Mouse (Mus musculus) limb, embryonic 10.5 days (tissue): Measurements from ENCODE around the gene Cbfa2t3. TPM values are rescaled to one million over a fixed set of nuclear protein-coding genes. Genes with fewer than 3 reads are reported as not detected.

Source experiments
- DNase-seq: peaks from one replicate; pipeline ENCODE4 v3.0.0-alpha.2; 2017; ENCODE audit warnings: low spot score
- H3K27ac ChIP-seq: fragments of 300-500 bp; sonication (generic); 2 replicates; pipeline ENCODE4 v1.5.1; 2016; ENCODE audit warnings: mild to moderate bottlenecking
- H3K27me3 ChIP-seq: fragments of 300-500 bp; sonication (generic); 2 replicates; pipeline ENCODE4 v1.6.1; 2016; ENCODE audit warnings: low read depth, mild to moderate bottlenecking; ENCODE audit not compliant: poor library complexity, severe bottlenecking
- H3K36me3 ChIP-seq: fragments of 300-500 bp; sonication (generic); 2 replicates; pipeline ENCODE4 v1.6.1; 2016; ENCODE audit warnings: mild to moderate bottlenecking, moderate library complexity
- H3K4me1 ChIP-seq: fragments of 300-500 bp; sonication (generic); 2 replicates; pipeline ENCODE4 v1.6.1; 2016
- H3K4me3 ChIP-seq: fragments of 300-500 bp; sonication (generic); 2 replicates; pipeline ENCODE4 v1.5.1; 2016; ENCODE audit warnings: mild to moderate bottlenecking, moderate library complexity
- H3K9me3 ChIP-seq: fragments of 300-500 bp; sonication (generic); replicated peaks from 2 replicates; pipeline ENCODE4 v1.6.1; 2016; ENCODE audit warnings: mild to moderate bottlenecking
- WGBS: fragments of 180-500 bp; shearing (Covaris S2); methylation state at CpG from one replicate; pipeline ENCODE4 v1.1.7; 2016; 5-methylcytosine and 5-hydroxymethylcytosine counted together
- microRNA-seq: library from miRNA; unstranded; fragments of <30 nt; microRNA quantifications from one replicate; pipeline ENCODE4, GENCODE M21; 2017
- polyA plus RNA-seq: library from polyadenylated mRNA; unstranded; fragments of >200 nt; fragmentation: Nextera tagmentation; extraction: Ambion mirVana; gene quantifications from 2 replicates; pipeline ENCODE4 v1.2.1, GENCODE M21; 2016

The Cbfa2t3 gene
- polyA plus RNA-seq, 1 experiment from 2014 or later, result 2.0 TPM

GRCm38 (mm10) chr8:122586749-122587148 lies 112.2 kb downstream of the Cbfa2t3 start:
- Histone ChIP-seq H3K36me3 (no peaks in the 10 kb centered on the region), H3K4me1 (peaks cover 41% of the 10 kb centered on the region), H3K9me3 (no peaks in the 10 kb centered on the region), H3K27ac (peak overlapping the region; percentile 20), H3K27me3 (no peaks in the 10 kb centered on the region), H3K4me3 (no peak overlapping the region)
- 88% methylated on average over 10 of the region's 10 CpGs for WGBS
- no peak for DNase-seq

GRCm38 (mm10) chr8:122586171-122586570 lies 112.7 kb downstream of the Cbfa2t3 start:
- H3K27ac ChIP-seq, result peak overlapping the region; percentile 48; the same call in 1 of the 2 replicates
- H3K27me3 ChIP-seq, result no peaks in the 10 kb centered on the region
- no peak overlapping the region for H3K4me3 ChIP-seq
- peaks cover 44% of the 10 kb centered on the region for H3K4me1 ChIP-seq
- no peaks in the 10 kb centered on the region for H3K9me3 ChIP-seq
- no peak for DNase-seq
- 56% methylated on average over 7 of the region's 7 CpGs for WGBS
- H3K36me3 ChIP-seq, result no peaks in the 10 kb centered on the region

- no peaks in the 10 kb centered on the region for H3K27me3 ChIP-seq
- no peak overlapping the region for H3K4me3 ChIP-seq
- H3K36me3 ChIP-seq, result no peaks in the 10 kb centered on the region
- DNase-seq, result no peak
- no peaks in the 10 kb centered on the region for H3K9me3 ChIP-seq
- WGBS, result 64% methylated on average over 14 of the region's 14 CpGs
- H3K27ac ChIP-seq, result peak overlapping the region; percentile 48
- H3K4me1 ChIP-seq, result peaks cover 51% of the 10 kb centered on the region
Observed at GRCm38 (mm10) chr8:122585411-122585891, 113.5 kb downstream of the Cbfa2t3 start.

- WGBS, result 89% methylated on average over 9 of the region's 9 CpGs
- no peaks in the 10 kb centered on the region for H3K36me3 ChIP-seq
- DNase-seq, result no peak
- H3K9me3 ChIP-seq, result no peaks in the 10 kb centered on the region
- H3K4me1 ChIP-seq, result peaks cover 55% of the 10 kb centered on the region
- H3K27ac ChIP-seq, result peak overlapping the region; percentile 48
- no peaks in the 10 kb centered on the region for H3K27me3 ChIP-seq
- no peak overlapping the region for H3K4me3 ChIP-seq
Observed at GRCm38 (mm10) chr8:122584981-122585380, 113.9 kb downstream of the Cbfa2t3 start.

GRCm38 (mm10) chr8:122580926-122581325 lies 118.0 kb downstream of the Cbfa2t3 start:
- WGBS, result 32% methylated on average over 15 of the region's 15 CpGs
- Histone ChIP-seq H3K27me3 (no peaks in the 10 kb centered on the region), H3K27ac (peak overlapping the region; percentile 26), H3K9me3 (no peaks in the 10 kb centered on the region), H3K36me3 (no peaks in the 10 kb centered on the region), H3K4me3 (no peak overlapping the region), H3K4me1 (peaks cover 78% of the 10 kb centered on the region)
- no peak for DNase-seq

GRCm38 (mm10) chr8:122579196-122579595 lies 119.7 kb downstream of the Cbfa2t3 start:
- DNase-seq, result no peak
- no peaks in the 10 kb centered on the region for H3K27me3 ChIP-seq
- H3K4me1 ChIP-seq, result peaks cover 80% of the 10 kb centered on the region
- peaks cover 12% of the 10 kb centered on the region for H3K36me3 ChIP-seq
- H3K9me3 ChIP-seq, result no peaks in the 10 kb centered on the region
- 33% methylated on average over 7 of the region's 7 CpGs for WGBS
- H3K27ac ChIP-seq, result peak overlapping the region; percentile 69
- peak overlapping the region; percentile 4; the same call in 1 of the 2 replicates for H3K4me3 ChIP-seq

GRCm38 (mm10) chr8:122577116-122577515 lies 121.8 kb downstream of the Cbfa2t3 start:
- Histone ChIP-seq H3K36me3 (peaks cover 32% of the 10 kb centered on the region), H3K27me3 (no peaks in the 10 kb centered on the region), H3K4me3 (peak overlapping the region; percentile 71), H3K4me1 (peaks cover 72% of the 10 kb centered on the region), H3K9me3 (no peaks in the 10 kb centered on the region), H3K27ac (peak overlapping the region; percentile 87)
- WGBS, result 40% methylated on average over 10 of the region's 10 CpGs
- no peak for DNase-seq

GRCm38 (mm10) chr8:122576648-122577022 lies 122.3 kb downstream of the Cbfa2t3 start, which contains the start of gene Aprt:
Aprt (minus strand) TSS chr8:122576909.
- under 1% methylated on average over 39 of the region's 39 CpGs for WGBS
- H3K36me3 ChIP-seq, result peaks cover 37% of the 10 kb centered on the region
- H3K4me1 ChIP-seq, result peaks cover 76% of the 10 kb centered on the region
- peak within 1 kb of the TSS; percentile 71 for H3K4me3 ChIP-seq
- no peaks in the 10 kb centered on the region for H3K27me3 ChIP-seq
- peak within 1 kb of the TSS; percentile 87 for H3K27ac ChIP-seq
- DNase-seq, result peak; percentile 92
- H3K9me3 ChIP-seq, result no peaks in the 10 kb centered on the region

GRCm38 (mm10) chr8:122575735-122576647 lies 122.9 kb downstream of the Cbfa2t3 start:
- H3K9me3 ChIP-seq, result no peaks in the 10 kb centered on the region
- peak overlapping the region; percentile 71 for H3K4me3 ChIP-seq
- DNase-seq, result no peak
- whole genome bisulfite sequencing, result 18% methylated on average over 21 of the region's 21 CpGs
- no peaks in the 10 kb centered on the region for H3K27me3 ChIP-seq
- H3K36me3 ChIP-seq, result peaks cover 44% of the 10 kb centered on the region
- peaks cover 73% of the 10 kb centered on the region for H3K4me1 ChIP-seq
- peak overlapping the region; percentile 87 for H3K27ac ChIP-seq

- peaks cover 69% of the 10 kb centered on the region for H3K4me1 ChIP-seq
- H3K36me3 ChIP-seq, result peaks cover 51% of the 10 kb centered on the region
- H3K9me3 ChIP-seq, result no peaks in the 10 kb centered on the region
- DNase-seq, result no peak
- WGBS, result 80% methylated on average over 8 of the region's 8 CpGs
- no peak overlapping the region; the same call in 1 of the 2 replicates for H3K27ac ChIP-seq
- peak overlapping the region; percentile 71 for H3K4me3 ChIP-seq
- H3K27me3 ChIP-seq, result no peaks in the 10 kb centered on the region
Observed at GRCm38 (mm10) chr8:122575286-122575685, 123.6 kb downstream of the Cbfa2t3 start.

Small RNAs within 50 kb of the gene (microRNA-seq; reads per million reads assigned to microRNA genes)
- gene Mir6396, result not detected

Other genes with a start within 250 kb of the Cbfa2t3 start
- gene Snai3, start 238.4 kb downstream of the Cbfa2t3 start, polyA plus RNA-seq, result not detected in 2 replicates
- 33.1 and 41.4 TPM in 2 replicates for gene Rnf166, start 223.0 kb downstream of the Cbfa2t3 start, polyA plus RNA-seq
- gene Ctu2, start 223.0 kb downstream of the Cbfa2t3 start, polyA plus RNA-seq, result 80.3 and 81.8 TPM in 2 replicates
- gene Piezo1, start 147.8 kb downstream of the Cbfa2t3 start, polyA plus RNA-seq, result 10.7 and 11.8 TPM in 2 replicates
- 68.9 and 75.6 TPM in 2 replicates for gene Cdt1, start 131.1 kb downstream of the Cbfa2t3 start, polyA plus RNA-seq
- 285 and 308 TPM in 2 replicates for gene Aprt, start 122.2 kb downstream of the Cbfa2t3 start, polyA plus RNA-seq
- 4.0 and 5.7 TPM in 2 replicates for gene Galns, start 87.6 kb downstream of the Cbfa2t3 start, polyA plus RNA-seq
- gene Trappc2l, start 87.5 kb downstream of the Cbfa2t3 start, polyA plus RNA-seq, result 49.4 and 51.5 TPM in 2 replicates
- gene Pabpn1l, start 76.4 kb downstream of the Cbfa2t3 start, polyA plus RNA-seq, result not detected in 2 replicates
- 18.6 and 19.2 TPM in 2 replicates for gene Acsf3, start 76.4 kb upstream of the Cbfa2t3 start, polyA plus RNA-seq
- gene Cdh15, start 148.9 kb upstream of the Cbfa2t3 start, polyA plus RNA-seq, result 1.8 and 6.3 TPM in 2 replicates